23 mouse cellular contexts compared by ENCODE assay signal in genomic region chr9:87004701-87005434, GRCm38 (mm10). TPM values are rescaled to one million over a fixed set of nuclear protein-coding genes. Genes with fewer than 3 reads are reported as not detected.
DNase-seq lines count a peak whose midpoint lies in the region; ATAC-seq and TF ChIP-seq lines count a peak whose summit lies in the region.
"Had no signal": no experiment of that assay in that cellular context is flagged by ENCODE, and none has a peak within 500 bp of the region (broad histone marks: within the 10 kb centered on the region; RNA-seq: fewer than 3 reads in every experiment).

No protein-coding gene starts in this region.

- H3K4me3 ChIP-seq in heart, embryonic 12.5 days, result no peak overlapping the region
- no peak overlapping the region for H3K4me3 ChIP-seq in intestine, embryonic 15.5 days (replicated peaks)
- H3K4me3 ChIP-seq in intestine, postnatal 0 days (ENCODE audit: low read depth, low read length), result no peak overlapping the region
- H3K4me3 ChIP-seq: forebrain, embryonic 10.5 days; kidney, embryonic 15.5 days; limb, embryonic 12.5 days had no signal

- H3K36me3 ChIP-seq in heart, embryonic 12.5 days, result no peaks in the 10 kb centered on the region
- no peaks in the 10 kb centered on the region for H3K36me3 ChIP-seq in intestine, embryonic 15.5 days
- H3K36me3 ChIP-seq in intestine, postnatal 0 days (ENCODE audit: control insufficient read depth, insufficient read depth), result no peaks in the 10 kb centered on the region
- H3K36me3 ChIP-seq: forebrain, embryonic 10.5 days; kidney, embryonic 15.5 days; limb, embryonic 12.5 days had no signal

- TF ChIP-seq CTCF in intestine, postnatal 0 days (IDR thresholded peaks at IDR 0.05; ENCODE audit: low read depth), result no peak

- intact Hi-C loops in heart, postnatal 10 days (cut with DNase I), result no loop called here

- H3K4me2 ChIP-seq in heart, embryonic 12.5 days, result no peak overlapping the region
- H3K4me2 ChIP-seq in intestine, embryonic 15.5 days (replicated peaks), result no peak overlapping the region
- no peak overlapping the region for H3K4me2 ChIP-seq in intestine, postnatal 0 days (replicated peaks; ENCODE audit: low read depth)
- H3K4me2 ChIP-seq: kidney, embryonic 15.5 days; limb, embryonic 12.5 days; liver, embryonic 11.5 days had no signal

- peaks cover 18% of the 10 kb centered on the region for H3K4me1 ChIP-seq in heart, embryonic 12.5 days (replicated peaks)
- no peaks in the 10 kb centered on the region for H3K4me1 ChIP-seq in intestine, embryonic 15.5 days (replicated peaks)
- no peaks in the 10 kb centered on the region for H3K4me1 ChIP-seq in intestine, postnatal 0 days (replicated peaks; ENCODE audit: control insufficient read depth, insufficient read depth, low read length)
- H3K4me1 ChIP-seq: kidney, embryonic 15.5 days; limb, embryonic 12.5 days had no signal

- H3K27ac ChIP-seq in heart, embryonic 12.5 days (ENCODE audit: poor library complexity, severe bottlenecking), result peak overlapping the region; percentile 80
- H3K27ac ChIP-seq in intestine, embryonic 15.5 days, result no peak overlapping the region
- no peak overlapping the region for H3K27ac ChIP-seq in intestine, postnatal 0 days (ENCODE audit: low read depth, low read length)
- H3K27ac ChIP-seq: forebrain, embryonic 10.5 days; hindbrain, postnatal 0 days; kidney, embryonic 15.5 days; limb, embryonic 12.5 days; macrophage had no signal

- H3K9ac ChIP-seq in heart, embryonic 12.5 days, result no peak overlapping the region
- H3K9ac ChIP-seq in intestine, embryonic 15.5 days, result no peak overlapping the region
- H3K9ac ChIP-seq in intestine, postnatal 0 days (ENCODE audit: low read depth, low read length), result no peak overlapping the region
- H3K9ac ChIP-seq: kidney, embryonic 15.5 days; limb, embryonic 12.5 days; liver, postnatal 0 days had no signal

- no peaks in the 10 kb centered on the region; the same call in 1 of the 2 replicates for H3K27me3 ChIP-seq in heart, embryonic 12.5 days (replicated peaks)
- no peaks in the 10 kb centered on the region for H3K27me3 ChIP-seq in intestine, embryonic 15.5 days (replicated peaks)
- no peaks in the 10 kb centered on the region for H3K27me3 ChIP-seq in intestine, postnatal 0 days (replicated peaks; ENCODE audit: control insufficient read depth, insufficient read depth, low read length)
- H3K27me3 ChIP-seq: kidney, embryonic 15.5 days had no signal

- peak; percentile 54 for ATAC-seq in heart, embryonic 12.5 days (ENCODE audit: insufficient number of reproducible peaks, low FRiP score)
- 0 out of 2 replicates have a peak, but pooled peaks have one; percentile 6 for ATAC-seq in intestine, embryonic 15.5 days
- no peak for ATAC-seq in intestine, postnatal 0 days
- no peak for ATAC-seq in monocyte, adult 5-6 weeks (replicated peaks; ENCODE audit: insufficient number of reproducible peaks, low FRiP score, low TSS enrichment, poor library complexity, severe bottlenecking)
- ATAC-seq: forebrain, embryonic 16.5 days; hindbrain, postnatal 0 days; liver, postnatal 0 days; lung, postnatal 0 days; midbrain, embryonic 16.5 days had no signal

- 56% methylated on average over 6 of the region's 6 CpGs for WGBS in heart, embryonic 12.5 days
- 69% methylated on average over 6 of the region's 6 CpGs for WGBS in intestine, embryonic 15.5 days
- WGBS in intestine, postnatal 0 days, result 70% methylated on average over 6 of the region's 6 CpGs

- H3K9me3 ChIP-seq in heart, embryonic 12.5 days (replicated peaks), result no peaks in the 10 kb centered on the region
- H3K9me3 ChIP-seq in intestine, embryonic 15.5 days, result no peaks in the 10 kb centered on the region
- H3K9me3 ChIP-seq in intestine, postnatal 0 days (ENCODE audit: control insufficient read depth), result no peaks in the 10 kb centered on the region
- H3K9me3 ChIP-seq: forebrain, embryonic 10.5 days; kidney, embryonic 15.5 days; limb, embryonic 12.5 days had no signal

- peak; percentile 14 for DNase-seq in adrenal gland, postnatal 14 days
- DNase-seq in adrenal gland, adult 18-20 months (ENCODE audit: low spot score in 2 of 2), result no peak
- DNase-seq in heart, postnatal 10 days, result no peak
- DNase-seq in spleen, adult 18-20 months, result no peak
- DNase-seq: gastrocnemius, postnatal 14 days; kidney, adult 11 months; kidney, postnatal 36 days; liver, postnatal 0 days; thymus, postnatal 25 days had no signal

RNA-seq across cellular contexts. Expression of gene Ripply2, which starts 10.5 kb away (rescaled TPM):
- total RNA-seq in adrenal gland, postnatal 14 days (2021), result 2.1 TPM in 1 of 2 replicates, not detected in the other
- total RNA-seq in adrenal gland, adult 18-20 months (2021), result under 1 TPM; 0.83 to 0.93 TPM
- 0.51 and 0.96 TPM in 2 replicates for polyA plus RNA-seq in heart, embryonic 12.5 days (2016; fragmentation: Nextera tagmentation; extraction: Ambion mirVana)
- not detected for total RNA-seq in heart, postnatal 10 days (2021)
- polyA plus RNA-seq in intestine, embryonic 15.5 days (2015; fragmentation: Nextera tagmentation; extraction: Ambion mirVana), result 0.33 and 0.35 TPM in 2 replicates
- not detected in 2 replicates for polyA plus RNA-seq in intestine, postnatal 0 days (2015; fragmentation: Nextera tagmentation; extraction: Ambion mirVana)
- total RNA-seq in monocyte, adult 5-6 weeks (2017), result not detected in 3 replicates
- total RNA-seq: ES-E14; gastrocnemius, postnatal 14 days had no signal
- polyA plus RNA-seq: limb, embryonic 12.5 days; liver, embryonic 11.5 days; liver, postnatal 0 days; lung, postnatal 0 days; macrophage had no signal

RNA-seq across cellular contexts. Expression of gene Cyb5r4, which starts 16.9 kb away (rescaled TPM):
- total RNA-seq in adrenal gland, postnatal 14 days (2021), result 34.5 and 39.0 TPM in 2 replicates
- 10 to 100 TPM; 37.0 to 41.4 TPM for total RNA-seq in adrenal gland, adult 18-20 months (2021)
- polyA plus RNA-seq in heart, embryonic 12.5 days (2016; fragmentation: Nextera tagmentation; extraction: Ambion mirVana), result 57.1 and 59.8 TPM in 2 replicates
- total RNA-seq in heart, postnatal 10 days (2021), result 10 to 100 TPM; 27.2 to 29.3 TPM
- polyA plus RNA-seq in intestine, embryonic 15.5 days (2015; fragmentation: Nextera tagmentation; extraction: Ambion mirVana), result 59.0 and 61.5 TPM in 2 replicates
- polyA plus RNA-seq in intestine, postnatal 0 days (2015; fragmentation: Nextera tagmentation; extraction: Ambion mirVana), result 56.4 and 61.4 TPM in 2 replicates
- total RNA-seq in monocyte, adult 5-6 weeks (2017), result 132 to 205 TPM (median 190 TPM) in 3 replicates

Comparison
In these comparisons a context has a peak if more than half of its experiments do, and no peak if none do; other contexts are left out.
1. ATAC-seq: peak in heart, embryonic 12.5 days (single experiment) and intestine, embryonic 15.5 days (single experiment); none in intestine, postnatal 0 days (single experiment) and monocyte, adult 5-6 weeks (single experiment).